Mouse (Mus musculus): ENCODE measurements around the gene Prkcb.

DNA sequence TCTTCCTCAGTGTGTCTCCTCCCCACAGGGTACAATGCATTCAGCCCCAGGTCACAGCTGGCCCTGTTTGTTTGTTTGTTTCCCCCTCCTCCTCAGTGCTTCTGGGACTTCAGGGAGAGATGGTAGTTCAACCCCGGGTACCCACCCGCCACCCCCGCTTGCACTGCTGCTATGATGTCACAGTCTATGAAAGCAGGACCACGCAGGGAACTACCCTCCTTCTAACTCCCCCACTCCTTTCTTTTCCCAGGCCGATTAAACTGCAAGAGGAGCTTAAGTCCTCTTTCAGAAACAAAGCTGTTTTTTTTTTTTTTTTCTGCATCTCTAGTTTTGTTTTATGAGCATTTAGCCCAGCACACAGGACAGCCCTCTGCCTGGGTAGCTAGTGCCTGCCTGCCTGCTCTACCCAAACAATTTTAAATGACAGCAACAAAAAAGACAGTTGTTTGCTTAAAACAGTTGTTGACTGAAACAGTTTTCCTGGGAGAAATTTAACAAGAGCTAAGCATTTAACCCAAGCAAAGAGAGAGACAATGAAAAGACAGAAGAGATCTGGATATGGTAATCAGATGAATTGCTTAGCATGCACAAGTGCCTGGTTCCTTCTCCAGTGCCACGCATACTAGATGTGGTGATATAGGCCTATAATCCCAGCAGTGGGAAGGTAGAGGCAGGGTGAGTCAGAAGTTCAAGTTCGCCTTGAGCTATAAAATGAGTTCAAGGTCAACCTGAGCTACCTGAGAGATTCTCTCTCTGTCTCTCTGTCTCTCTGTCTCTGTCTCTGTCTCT is 232.5 kb downstream of the Prkcb start:
- TF ChIP-seq CTCF (IDR thresholded peaks at IDR 0.05; ENCODE audit: extremely low read depth, insufficient read depth, low read length), result no peak
- TF ChIP-seq POLR2A (IDR thresholded peaks at IDR 0.05; ENCODE audit: extremely low read depth, insufficient read depth, low read length), result no peak

All from cortical plate, adult 2 months (tissue).